Comparison of ENCODE assay signal across 15 mouse cellular contexts in genomic region chr11:60474534-60474933, GRCm38 (mm10).
"Had no signal": no experiment of that assay in that cellular context is flagged by ENCODE, and none has a peak within 500 bp of the region (broad histone marks: within the 10 kb centered on the region; RNA-seq: fewer than 3 reads in every experiment).

No protein-coding gene starts in this region.

- H3K4me2 ChIP-seq: intestine, embryonic 15.5 days; liver, embryonic 11.5 days; midbrain, embryonic 13.5 days; neural tube, embryonic 12.5 days had no signal

- H3K36me3 ChIP-seq: intestine, embryonic 15.5 days had no signal

- H3K9ac ChIP-seq: intestine, embryonic 15.5 days; liver, postnatal 0 days; midbrain, embryonic 13.5 days; neural tube, embryonic 12.5 days had no signal

- DNase-seq: kidney, adult 8-10 months; kidney, postnatal 10 days; kidney, postnatal 4 days; liver, postnatal 0 days; lung, postnatal 36 days; retina, postnatal 1 day; right cerebral cortex, postnatal 4 days; spleen, adult 18-20 months; thymus, postnatal 36 days had no signal

- H3K4me3 ChIP-seq: intestine, embryonic 15.5 days; left cerebral cortex, adult 2 months; limb, embryonic 10.5 days; midbrain, embryonic 13.5 days; neural tube, embryonic 12.5 days had no signal

- H3K4me1 ChIP-seq: midbrain, embryonic 13.5 days had no signal

- H3K27ac ChIP-seq: intestine, embryonic 15.5 days; left cerebral cortex, adult 2 months; midbrain, embryonic 13.5 days; neural tube, embryonic 12.5 days had no signal

- H3K27me3 ChIP-seq: intestine, embryonic 15.5 days; midbrain, embryonic 13.5 days; neural tube, embryonic 12.5 days had no signal

- H3K9me3 ChIP-seq: intestine, embryonic 15.5 days; limb, embryonic 10.5 days; midbrain, embryonic 13.5 days; neural tube, embryonic 12.5 days had no signal

- ATAC-seq: intestine, embryonic 15.5 days; liver, postnatal 0 days; midbrain, embryonic 13.5 days had no signal
